Mouse (Mus musculus) heart, adult 11 months (tissue): Measurements from ENCODE around the gene Ccdc13.

Experiments used
- DNase-seq: peaks from one replicate; pipeline ENCODE4 v3.0.0; 2022

The Ccdc13 gene

DNA sequence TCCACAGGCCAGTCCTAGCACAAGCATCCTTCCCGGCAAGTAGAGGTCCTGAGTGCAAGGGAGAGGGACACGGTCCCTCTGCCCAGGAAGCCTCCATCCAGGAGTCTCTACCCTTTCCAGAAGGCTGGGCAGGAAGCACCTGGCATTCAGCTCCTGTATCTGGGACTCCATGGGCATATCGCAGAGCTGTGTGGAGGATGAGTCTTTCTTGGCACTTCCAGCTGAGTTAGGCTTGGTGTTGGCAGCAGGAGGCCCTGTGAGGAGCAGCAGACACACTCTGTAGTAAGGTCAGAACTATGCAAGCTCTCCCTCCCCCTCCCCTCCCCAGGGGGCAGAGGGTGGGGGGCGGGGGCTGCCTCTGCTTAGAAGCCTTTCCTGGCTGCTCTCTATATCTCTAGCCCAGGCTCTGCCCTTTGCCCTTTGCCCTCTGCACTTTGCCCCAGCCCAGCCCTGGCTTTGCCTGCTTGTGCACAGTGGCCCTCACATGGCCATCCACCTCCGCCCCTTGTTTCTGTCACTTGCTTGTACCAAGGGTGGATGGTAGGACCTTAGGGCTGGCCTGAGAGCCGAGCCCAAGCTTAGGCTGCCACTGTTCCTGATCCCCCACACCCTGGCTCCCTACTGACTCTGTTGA lies 40.3 kb downstream of the Ccdc13 start:
- no peak for DNase-seq

DNA sequence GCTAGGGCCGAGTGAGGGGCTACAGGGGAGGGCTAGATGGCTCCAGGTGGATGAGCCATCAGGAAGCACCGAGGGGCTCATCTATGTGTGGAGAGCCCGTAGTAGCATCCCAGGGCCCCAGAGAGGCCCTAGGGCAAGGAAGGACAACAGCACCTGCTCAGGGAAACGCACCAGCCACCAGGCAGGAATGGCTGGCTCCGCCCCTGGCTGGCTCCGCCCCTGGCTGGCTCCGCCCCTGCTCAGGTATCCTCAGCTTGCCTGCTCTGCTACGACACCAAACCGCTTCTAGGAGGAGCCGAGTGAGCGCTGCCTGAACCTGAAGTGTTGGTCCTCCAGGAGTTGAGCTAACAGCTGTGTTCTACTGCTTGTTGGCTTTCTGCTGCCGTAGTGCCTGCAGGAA lies 41.5 kb downstream of the Ccdc13 start:
- DNase-seq = no peak

DNA sequence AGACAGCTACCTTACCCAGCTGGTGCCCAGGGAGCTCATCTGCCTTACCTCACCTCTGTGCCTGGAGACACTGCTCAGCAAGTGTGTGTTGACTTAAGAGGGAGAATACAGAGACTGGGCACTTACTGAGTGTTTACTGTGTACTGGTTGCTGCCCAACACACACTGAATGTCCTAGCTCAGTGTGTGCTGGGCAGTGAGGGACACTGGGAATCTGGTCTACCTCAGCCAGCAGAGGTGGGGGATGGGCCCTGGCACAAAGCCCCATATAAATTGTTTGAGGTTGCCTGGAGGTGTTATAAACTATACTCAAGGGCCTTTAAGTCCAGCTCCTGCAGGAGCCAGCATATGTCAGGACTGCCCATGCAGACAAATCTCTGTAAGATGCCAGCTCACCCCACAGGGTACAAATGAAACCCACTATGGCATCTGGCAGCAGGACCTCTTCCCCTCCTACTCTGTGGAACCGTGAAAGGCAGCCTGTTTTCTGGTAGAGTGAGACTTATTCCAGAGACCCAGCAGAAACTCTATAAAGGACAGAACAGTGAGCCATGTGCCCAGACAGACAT lies 44.2 kb downstream of the Ccdc13 start:
- peak; percentile 97 for DNase-seq

DNA sequence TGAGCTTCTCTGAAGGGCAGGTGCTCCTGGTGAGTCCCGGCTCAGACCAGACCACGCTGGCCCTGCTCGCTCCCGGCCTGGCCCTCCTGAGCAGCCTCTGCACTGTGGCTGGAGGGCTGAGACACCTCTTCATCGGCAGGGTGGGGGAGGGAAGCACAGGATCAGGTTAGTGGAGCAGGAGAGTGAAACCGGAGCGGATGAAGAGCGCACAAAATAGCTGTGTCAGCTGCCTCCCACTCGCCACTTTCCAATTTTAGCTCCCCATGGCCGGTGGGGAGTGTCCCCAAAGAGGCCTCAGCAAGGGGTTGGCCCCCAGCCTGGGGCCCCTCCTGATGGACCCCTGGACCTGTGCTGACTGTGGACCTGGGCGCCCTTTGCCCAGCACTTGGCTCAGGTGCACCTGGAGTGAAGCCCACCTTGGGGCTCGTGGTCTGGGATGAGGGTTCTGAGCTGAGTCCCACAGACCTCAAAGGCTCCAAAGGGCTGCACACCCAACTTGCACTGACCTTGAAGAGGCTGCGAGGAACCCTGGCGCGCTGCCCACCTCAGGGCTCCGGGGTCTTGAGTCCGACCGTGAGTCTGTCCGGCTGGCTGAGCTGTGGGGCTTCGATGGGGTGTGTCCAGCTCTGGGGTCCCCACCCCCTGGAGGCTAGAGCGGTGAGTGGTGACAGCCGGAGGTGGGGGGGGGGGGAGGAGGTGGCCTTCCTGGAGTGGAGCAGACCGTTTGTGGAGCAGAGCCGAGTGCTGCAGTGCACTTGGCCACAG lies 47.3 kb downstream of the Ccdc13 start, which contains the start of gene Hhatl:
Gene Hhatl, minus strand, starts transcription at position 751 of the 765 bp plus-strand sequence.
- DNase-seq = peak; percentile 96

DNA sequence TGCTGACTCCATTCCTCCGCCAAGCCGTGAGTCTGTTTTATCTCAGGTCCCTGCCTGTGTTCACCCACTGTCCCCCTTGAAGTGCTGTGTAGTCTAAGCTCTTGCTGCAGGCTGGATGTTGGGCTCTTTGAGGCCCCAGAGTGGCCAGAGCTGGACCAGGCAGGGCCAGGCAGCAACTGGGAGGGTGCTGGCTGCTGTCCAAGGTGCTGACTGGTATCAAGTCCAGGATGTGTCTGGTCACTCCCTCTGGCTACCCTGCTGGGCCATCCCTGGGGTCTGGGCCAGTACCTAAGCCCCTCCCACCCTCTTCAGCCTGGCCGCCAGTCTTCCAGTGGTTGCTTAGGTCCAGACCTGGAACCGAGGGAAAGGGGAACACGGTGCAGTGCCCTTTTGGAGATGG lies 48.1 kb downstream of the Ccdc13 start:
- peak; percentile 98 for DNase-seq

DNA sequence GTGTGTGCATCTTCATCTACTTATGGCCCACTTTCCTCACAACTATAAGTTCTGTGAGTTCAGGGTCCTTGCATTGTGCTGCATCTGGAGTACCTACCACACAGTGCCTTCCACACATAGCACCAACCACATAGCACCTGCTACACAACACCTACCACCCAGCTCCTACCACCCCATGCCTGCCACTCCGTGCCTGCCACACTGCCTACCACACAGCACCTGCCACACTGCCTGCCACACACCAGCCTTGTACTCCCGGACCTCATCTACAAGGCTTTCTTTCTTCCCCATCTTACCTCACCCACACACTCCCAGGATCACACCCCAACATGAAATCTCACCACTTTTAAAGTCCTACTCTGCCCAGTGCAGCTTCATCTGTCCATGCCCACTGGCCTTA lies 52.9 kb downstream of the Ccdc13 start:
- DNase-seq = no peak

DNA sequence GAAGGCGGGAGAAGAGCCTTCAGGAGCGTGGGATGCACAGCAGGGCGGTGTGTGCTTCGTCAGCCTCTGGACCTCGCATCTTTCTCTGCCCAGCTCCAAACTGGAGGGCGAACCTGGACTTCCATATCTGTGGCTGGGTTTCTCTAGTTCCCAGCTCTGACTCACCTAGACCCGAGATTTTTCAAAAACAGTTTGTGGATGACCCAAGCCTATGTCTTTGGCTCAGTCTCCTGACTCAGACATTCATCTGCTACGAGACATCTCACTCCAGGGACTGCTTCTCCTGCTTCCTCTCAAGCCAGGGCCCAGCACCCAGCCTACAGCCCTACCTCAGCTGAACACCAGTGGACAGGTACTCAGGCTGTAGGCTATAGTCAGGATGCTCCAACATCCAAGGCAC lies 54.0 kb downstream of the Ccdc13 start:
- no peak for DNase-seq

DNA sequence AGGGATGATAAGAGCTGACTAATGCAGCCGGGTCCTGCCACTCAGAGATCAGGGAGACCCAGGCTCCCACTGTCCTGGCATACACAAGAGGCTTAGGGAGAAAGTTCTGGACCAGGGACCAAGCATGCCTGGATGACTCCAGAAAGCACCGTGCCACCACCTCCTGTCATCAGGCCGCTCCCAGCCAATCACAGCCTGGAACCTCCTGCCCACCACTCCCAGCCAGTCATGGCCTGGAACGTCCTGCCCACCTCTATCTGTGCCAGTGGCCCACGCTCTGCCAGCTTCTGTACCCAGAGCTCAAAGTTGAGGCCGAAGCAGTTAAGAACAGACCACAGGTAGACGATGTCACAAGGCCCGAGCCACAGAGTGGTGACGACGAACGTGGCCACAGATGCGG lies 54.5 kb downstream of the Ccdc13 start:
- DNase-seq = no peak

DNA sequence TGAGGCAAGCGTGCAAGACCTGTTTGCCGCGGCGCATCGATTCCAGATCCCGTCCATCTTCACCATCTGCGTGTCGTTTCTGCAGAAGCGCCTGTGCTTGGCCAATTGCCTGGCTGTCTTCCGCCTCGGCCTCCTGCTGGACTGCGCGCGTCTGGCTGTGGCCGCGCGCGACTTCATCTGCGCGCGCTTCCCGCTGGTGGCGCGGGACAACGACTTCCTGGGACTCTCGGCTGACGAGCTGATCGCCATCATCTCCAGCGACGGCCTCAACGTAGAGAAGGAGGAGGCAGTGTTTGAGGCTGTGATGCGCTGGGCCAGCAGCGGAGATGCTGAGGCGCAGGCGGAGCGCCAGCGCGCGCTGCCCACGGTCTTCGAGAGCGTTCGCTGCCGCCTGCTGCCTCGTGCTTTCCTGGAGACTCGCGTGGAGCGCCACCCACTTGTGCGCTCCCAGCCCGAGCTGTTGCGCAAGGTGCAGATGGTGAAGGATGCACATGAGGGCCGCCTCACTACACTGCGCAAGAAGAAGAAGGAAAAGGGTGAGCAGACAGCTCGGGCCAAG lies 61.1 kb downstream of the Ccdc13 start:
- DNase-seq = no peak

DNA sequence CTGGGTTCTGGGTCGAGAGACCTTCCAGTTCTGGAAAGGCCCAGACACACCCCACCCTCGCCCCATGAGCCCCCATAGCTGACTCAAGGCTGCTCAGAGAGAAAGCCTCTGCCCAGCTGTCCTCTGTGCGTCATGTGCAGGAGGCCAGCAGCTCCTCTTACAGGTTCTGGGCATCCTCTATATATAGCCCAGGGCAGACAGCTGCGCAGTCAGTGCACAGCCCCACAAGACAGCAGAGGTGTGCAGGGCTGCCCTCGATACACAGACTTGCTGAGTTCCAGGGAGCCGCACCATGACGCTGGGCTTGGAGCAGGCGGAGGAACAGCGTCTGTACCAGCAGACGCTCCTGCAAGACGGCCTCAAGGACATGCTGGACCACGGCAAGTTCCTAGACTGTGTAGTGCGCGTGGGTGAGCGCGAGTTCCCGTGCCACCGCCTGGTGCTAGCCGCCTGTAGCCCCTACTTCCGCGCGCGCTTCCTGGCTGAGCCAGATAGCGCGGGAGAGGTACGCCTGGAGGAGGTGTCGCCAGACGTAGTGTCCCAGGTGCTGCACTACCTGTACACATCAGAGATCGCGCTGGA lies 61.7 kb downstream of the Ccdc13 start, which contains the start of gene Klhl40:
Gene Klhl40, plus strand, starts transcription at position 124 of the 582 bp plus-strand sequence.
- peak; percentile 94 for DNase-seq

DNA sequence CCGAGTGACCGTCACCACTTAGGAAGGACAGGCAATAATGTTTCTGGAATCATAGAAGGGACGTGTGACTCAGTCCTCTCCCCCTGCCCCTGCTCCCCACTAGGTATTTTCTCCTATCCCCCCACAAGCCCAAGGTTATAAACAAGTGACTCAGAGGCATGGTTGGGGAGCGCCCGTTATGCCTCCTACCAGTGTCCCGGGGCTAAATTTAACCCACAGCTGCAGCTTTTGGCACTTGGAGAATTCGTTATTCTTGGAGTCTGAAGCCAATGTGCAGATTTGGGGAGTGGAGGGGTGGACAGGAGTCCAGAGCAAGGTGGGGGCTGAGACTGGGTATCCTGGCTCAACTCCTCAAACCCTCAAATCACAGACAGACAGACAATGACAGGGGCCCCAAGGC lies 62.8 kb downstream of the Ccdc13 start:
- DNase-seq = peak; percentile 94

DNA sequence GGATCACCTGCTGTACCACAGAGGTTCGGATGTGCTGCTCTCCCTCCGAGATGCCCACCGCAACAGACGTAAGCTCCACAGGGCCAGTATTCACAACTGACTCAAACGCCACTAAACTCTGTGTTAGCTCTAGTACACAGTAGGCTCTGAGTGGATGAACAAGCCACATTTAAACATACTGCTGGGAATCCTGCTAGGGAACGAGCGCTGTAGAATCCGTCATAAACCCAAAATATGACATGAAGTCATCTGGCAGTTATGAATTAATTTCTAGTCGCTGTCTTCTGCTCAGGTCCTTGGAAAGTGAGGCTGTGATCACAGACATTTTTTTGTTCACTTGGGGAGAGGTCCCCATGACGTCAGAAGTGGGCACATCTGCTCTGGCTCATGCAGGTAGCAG lies 63.3 kb downstream of the Ccdc13 start:
- no peak for DNase-seq

DNA sequence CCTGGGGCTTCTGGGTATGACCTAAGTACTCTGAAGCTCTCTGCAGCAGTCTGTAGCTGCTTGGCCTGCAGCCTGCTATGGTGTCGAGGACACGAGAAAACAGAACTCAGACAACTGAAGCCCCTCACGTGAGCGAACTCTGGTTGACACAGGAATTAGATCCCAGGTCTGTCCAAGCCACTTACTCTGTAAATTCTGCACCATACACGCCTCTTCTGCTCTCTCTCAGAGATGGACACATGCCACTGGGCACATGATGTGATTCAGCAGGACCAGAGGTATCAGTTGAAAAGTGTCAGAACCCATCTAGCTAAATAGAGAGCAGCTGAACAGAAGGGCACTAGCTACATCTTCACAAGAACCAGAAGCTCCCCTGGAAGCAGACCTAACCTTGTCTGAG lies 66.8 kb downstream of the Ccdc13 start:
- peak; percentile 87 for DNase-seq

DNA sequence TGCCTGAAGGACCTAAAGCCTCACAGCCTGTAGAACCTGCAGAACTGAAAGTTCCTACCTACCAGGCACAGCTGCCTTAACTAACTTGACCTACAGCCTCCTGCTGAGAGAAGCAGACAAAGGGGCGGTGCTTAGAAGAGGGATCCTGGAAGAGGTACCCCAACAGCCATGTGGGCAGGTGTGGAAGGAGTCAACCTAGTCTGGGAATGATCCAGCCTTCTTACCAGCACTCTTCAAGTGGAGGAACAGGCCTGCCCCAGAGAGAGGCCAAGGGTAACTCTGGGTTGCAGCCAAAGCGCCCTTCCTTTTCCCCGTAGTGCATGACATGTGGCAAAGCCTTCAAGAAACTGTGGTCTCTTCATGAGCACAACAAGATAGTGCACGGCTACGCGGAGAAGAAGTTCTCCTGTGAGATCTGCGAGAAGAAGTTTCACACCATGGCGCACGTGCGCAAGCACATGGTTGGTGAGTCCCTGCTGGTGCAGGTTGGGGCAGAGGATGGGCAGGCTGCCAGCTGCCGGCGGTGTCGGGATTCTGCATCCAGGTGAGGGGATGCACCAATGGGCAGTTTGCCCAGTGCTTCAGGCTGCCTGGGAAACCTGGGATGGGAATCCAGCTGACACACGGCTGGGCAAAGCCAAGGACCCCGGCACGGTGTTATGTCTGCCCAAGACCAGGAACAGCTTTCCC lies 74.0 kb downstream of the Ccdc13 start:
- peak; percentile 91 for DNase-seq

DNA sequence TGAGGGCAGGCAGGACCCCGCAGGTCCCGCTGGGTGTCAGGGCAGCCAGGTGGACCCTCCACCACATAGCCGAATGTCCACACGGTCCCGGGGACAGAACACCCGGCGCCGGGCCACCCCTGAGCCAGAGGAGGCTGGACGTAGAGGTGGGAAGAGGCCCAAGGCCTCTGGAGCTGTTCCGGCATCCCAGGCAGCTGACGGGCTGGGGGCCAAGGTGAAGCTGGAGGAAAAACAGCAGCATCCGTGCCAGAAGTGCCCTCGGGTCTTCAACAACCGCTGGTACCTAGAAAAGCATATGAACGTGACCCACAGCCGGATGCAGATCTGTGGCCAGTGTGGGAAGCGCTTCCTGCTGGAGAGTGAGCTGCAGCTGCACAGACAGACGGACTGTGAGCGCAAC lies 75.5 kb downstream of the Ccdc13 start:
- DNase-seq = peak; percentile 96

DNA sequence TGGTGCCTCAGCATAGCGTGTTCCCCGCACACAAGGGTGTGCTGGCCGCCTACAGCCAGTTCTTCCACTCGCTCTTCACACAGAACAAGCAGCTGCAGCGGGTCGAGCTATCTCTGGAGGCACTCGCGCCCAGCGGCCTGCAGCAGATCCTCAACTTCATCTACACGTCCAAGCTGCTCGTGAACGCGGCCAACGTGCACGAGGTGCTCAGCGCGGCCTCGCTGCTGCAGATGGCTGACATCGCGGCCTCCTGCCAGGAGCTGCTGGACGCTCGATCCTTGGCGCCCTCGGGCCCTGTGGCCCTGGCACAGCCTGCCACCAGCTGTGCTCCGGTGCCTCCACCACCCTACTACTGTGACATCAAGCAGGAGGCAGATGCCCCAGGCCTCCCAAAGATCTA lies 76.5 kb downstream of the Ccdc13 start:
- DNase-seq = peak; percentile 91

DNA sequence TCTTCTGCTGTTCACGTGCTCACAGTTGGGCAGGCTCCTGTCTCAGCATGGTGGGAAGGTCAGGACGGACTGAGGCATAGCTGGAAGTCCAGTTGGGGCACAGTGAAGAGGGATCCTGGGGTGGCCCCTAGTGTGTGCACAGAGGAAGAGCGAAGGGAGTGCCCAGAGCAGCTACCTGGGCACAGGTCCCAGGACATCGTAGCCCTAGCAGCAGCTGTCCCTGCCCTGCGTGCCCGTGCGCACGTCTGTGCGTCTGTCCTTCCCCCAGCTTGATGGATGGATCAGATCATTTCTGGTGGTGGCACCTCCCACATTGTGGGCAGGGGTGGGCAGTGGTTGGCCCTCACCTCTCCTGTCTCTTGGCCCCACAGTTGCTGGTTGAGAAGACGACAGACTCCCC lies 77.0 kb downstream of the Ccdc13 start:
- no peak for DNase-seq

DNA sequence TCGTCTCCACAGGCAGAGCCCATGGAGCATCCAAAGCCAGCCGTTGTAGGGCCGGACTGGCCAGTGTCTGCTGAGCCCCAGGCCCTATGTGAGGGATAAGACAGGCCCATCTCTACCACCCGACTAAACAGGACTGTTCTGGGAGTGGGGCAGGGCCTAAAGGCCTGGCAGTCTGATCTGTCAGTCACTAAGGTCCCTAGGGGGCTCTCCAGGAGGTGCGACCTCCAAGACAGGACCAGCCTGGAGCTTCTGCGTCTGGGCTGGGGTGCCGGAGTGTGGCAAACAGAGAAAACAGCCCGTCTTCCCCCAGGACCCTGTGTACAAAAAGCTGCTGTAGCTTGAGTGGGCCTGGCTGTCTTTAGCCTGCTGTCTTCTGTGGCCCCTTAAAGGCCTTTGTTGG lies 77.5 kb downstream of the Ccdc13 start:
- peak; percentile 94 for DNase-seq

DNA sequence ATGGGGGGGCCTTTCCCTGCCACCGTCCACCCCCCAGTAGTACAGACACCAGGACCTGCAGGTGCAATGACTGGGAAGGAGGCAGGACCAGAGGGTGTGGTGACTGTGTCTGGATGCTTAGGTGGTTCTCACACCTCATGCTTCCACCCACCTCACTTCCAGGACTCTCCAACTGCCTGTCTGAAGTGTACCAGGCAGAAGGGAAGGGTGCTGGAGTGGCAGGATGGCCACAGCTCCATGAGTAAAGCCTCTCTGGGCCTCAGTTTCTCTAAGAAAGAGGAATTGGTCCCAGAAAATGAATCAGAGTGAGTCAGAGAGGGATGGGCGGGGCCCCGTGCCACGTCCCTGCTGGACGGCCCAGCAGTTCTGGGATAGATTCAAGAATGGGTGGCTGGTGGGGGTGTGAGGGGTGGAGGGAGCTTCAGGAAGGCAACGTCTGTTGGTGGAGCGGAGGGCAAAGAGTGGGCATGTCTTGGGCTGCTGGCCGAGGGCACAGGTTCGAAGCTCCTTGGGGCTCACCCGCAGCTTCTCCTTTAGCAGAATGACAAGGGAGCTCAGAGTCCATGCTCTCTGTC lies 78.1 kb downstream of the Ccdc13 start:
- peak; percentile 91 for DNase-seq

DNA sequence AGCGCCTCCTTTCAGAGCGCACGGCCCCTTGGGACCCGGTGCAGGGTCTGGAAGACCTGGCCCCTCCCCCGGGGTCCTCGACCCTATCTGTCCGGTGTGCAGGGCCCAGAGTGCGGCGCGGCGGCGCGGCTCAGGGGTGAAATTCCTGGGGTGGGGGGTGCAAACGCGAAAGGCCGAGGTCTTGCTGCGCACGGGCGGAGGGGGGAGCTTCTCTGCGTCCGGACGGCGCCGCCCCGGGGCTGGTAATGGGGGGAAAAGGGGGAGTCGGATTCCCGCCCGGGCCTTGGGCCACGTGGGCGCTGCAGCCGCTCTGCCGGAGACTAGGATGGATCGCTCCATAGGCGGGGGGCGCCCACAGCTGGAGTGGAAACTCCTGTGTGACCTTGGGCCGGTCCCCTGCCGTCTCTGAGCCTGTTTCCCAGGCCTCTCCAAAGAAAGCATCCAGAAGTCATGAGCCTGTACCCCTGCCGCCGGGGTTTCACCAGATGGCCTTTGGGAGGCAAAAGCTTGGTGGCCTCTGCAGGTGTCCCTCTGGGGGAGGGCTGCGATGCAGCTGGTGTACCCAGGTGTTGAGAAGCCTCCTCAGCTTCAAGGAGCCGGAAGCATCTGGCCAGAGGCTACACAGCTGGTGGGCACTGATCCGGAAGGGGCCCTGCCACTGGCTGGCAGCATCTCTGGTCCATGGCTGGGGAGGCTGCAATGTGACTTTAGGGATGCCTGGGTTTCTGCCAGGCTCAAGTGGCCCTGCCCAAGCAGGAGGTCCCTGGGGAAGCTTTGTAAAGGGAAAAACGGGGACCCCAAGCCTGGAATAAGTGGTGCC lies 78.8 kb downstream of the Ccdc13 start:
- peak; percentile 97 for DNase-seq
